Mouse (Mus musculus): Measurements from ENCODE around the gene Trak1. TPM values are rescaled to one million over a fixed set of nuclear protein-coding genes. Genes with fewer than 3 reads are reported as not detected.
"Not testable (repeated sequence)": the region's sequence is repeated elsewhere in the genome, so short reads cannot be mapped to it uniquely, and the experiment has no call there.

Gene Trak1
- total RNA-seq, 2 experiments from 2014 or later = 76.0 to 83.4 TPM

DNA sequence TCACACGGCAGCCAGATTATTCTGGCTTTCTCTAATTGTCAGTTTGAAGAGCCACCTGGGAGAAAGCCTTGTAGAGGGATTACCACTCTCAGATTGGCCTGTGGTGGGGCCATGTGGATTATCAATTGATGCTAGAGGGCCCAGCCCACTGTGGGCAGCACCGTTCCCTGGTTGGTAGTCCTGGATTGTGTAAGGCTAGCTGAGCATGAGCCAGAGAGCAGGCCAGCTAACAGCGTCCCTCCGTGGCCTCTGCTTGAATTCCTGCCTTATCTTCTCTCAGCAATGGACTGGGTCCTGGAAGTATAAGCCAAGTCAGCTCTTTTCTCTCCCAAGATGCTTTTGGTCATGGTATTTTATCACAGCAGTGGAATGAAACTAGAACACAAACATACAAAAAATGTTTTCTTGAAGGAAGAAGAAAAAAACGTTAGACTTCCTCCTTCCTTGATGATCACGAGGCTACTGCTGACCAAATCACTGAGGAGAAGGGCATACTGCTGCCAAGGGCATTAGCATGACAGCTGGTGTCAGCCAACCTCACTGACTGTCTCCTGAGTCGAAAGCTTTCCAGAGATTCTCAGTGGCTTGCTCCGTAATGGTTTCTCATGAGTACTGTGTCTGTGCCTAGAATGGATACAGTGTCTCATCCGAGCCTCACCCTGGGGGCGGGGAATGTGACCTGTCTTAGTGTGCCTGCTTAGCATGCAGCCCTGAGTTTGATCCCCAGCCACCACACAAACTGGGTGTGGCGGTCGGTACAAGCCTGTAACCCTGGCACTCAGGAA, 19.5 kb downstream of the Trak1 start:
- DNase-seq (ENCODE audit: low spot score in 2 of 2) = no peak

GRCm38 (mm10) chr9:121319323-121319966, 22.1 kb downstream of the Trak1 start:
- no peak for DNase-seq (ENCODE audit: low spot score in 2 of 2)

DNA sequence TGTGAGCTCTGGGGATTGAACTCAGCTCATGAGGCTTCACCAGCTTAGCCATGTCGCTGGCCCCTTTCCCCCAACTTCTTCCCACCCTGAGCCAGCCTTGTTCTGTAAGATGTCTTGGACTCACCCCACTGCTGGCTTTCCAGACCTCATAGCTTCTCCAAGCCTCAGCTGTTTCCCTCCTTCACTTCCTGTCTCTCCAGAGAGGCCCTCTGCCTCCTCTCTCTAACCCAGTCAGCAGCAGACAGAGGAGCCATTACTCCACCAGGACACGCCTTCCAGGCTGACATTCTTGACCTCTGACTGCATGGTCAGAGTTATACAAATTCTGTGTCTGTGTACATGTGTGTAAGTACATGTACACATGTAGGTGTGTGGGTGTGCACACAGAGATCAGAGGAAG, 23.1 kb downstream of the Trak1 start:
- no peak for DNase-seq (ENCODE audit: low spot score in 2 of 2)

- no peak for DNase-seq (ENCODE audit: low spot score in 2 of 2)
Observed at GRCm38 (mm10) chr9:121321118-121321517, 23.8 kb downstream of the Trak1 start.

DNA sequence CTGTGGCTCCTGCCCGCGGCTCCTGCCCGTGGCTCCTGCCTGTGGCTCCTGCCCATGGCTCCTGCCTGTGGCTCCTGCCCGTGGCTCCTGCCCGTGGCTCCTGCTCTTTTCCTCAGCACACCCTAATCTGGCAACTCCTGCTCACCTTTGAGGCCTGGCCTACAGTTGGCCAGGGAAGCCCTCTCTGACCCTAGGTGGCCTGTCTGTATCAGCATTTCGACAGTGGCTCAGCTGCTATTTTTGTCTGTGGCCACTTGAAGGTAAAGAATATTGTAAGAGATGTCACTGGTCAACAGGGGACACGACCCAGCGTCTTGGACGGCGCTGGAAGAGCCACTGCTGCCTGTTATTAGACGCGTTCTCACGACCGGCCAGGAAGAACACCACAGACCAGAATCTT, 24.7 kb downstream of the Trak1 start:
- no peak for DNase-seq (ENCODE audit: low spot score in 2 of 2)

GRCm38 (mm10) chr9:121328342-121328741, 31.0 kb downstream of the Trak1 start:
- DNase-seq (ENCODE audit: low spot score in 2 of 2) = not testable (repeated sequence)

GRCm38 (mm10) chr9:121329181-121329580, 31.9 kb downstream of the Trak1 start:
- no peak for DNase-seq (ENCODE audit: low spot score in 2 of 2)

DNA sequence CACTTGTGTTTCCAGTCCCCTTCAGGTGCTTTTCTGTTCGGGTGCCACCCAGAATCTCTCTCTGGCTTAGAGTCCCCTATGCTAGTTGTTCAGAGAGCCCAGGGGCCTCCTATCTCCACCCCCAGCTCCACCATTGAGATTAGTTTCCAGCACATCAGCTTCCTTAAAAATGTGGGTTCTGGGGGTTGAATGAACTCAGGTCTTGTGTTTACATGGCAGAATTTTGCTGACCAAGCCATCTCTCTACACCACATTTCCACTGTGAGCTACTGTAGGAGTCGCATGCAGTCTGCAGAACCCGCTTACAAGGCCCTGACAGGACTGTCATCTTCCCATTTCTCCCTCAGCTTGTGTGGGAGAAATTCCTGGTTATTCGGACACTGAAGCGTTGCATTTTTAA, 32.8 kb downstream of the Trak1 start:
- DNase-seq (ENCODE audit: low spot score in 2 of 2) = no peak

GRCm38 (mm10) chr9:121331438-121331837, 34.1 kb downstream of the Trak1 start:
- no peak for DNase-seq (ENCODE audit: low spot score in 2 of 2)

DNA sequence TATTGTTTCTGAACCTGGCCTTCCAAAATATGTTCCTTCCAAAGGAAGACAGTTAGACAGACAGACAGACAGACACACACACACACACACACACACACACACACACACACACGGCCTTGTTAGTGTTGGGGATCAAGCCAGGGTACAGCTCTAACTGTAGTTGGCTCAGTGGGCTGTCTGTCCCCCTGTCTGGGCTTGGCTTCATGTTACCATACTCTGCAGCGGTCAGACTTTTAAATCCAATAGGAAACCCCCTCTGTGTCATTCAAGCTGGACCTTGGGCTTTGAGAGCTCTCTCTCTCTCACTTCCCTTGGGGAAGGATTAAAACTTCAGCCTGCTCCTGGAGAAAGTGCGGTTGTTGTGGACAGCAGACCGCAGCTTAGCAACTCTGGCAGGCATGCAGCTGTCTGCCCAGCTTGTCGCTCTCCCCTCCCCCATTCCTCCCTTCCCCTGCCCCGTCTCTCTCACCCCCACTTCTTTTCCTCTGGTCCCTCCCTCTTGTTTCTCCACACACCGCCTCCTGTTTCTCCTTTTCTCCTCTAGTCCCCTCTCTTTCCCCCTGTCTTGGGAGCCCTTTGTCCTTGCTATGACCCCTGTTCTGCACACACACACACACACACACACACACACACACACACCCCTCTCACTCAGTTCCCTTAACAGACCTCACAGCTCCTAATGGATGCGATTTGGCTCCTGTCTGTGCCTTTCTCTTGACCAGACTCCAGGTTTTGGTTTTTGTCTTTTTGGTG, 34.8 kb downstream of the Trak1 start:
- no peak for DNase-seq (ENCODE audit: low spot score in 2 of 2)

- no peak for DNase-seq (ENCODE audit: low spot score in 2 of 2)
Observed at GRCm38 (mm10) chr9:121333559-121333958, 36.3 kb downstream of the Trak1 start.

DNA sequence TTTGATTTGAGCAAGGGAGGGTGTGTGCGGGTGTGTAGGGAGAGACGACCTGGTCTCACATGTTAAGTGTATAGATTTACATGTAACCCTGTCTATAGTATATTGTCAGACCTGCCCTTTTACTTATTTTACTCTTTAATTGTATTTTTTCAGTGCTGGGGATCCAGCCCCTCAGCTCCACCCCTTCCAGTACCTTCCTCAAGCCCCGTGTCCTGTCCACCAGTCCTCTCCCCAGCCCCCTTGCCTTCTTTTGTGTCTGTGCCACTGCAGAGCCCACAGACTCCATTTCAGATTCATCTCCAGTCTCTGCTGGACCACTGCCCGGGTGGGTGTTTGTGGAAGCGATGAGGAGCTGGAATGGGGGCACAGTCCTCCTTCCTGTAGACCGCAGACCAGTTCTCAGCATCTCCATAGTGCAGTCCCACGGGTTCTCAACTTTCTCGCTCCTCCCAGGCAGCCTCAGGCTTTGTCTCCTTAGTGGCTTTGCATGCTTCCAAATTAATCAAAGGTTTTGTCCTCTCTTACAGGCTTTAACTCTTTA, 37.1 kb downstream of the Trak1 start:
- DNase-seq (ENCODE audit: low spot score in 2 of 2) = no peak

- no peak for DNase-seq (ENCODE audit: low spot score in 2 of 2)
Observed at GRCm38 (mm10) chr9:121335568-121335967, 38.3 kb downstream of the Trak1 start.

GRCm38 (mm10) chr9:121336324-121336946, 39.1 kb downstream of the Trak1 start:
- no peak for DNase-seq (ENCODE audit: low spot score in 2 of 2)

DNA sequence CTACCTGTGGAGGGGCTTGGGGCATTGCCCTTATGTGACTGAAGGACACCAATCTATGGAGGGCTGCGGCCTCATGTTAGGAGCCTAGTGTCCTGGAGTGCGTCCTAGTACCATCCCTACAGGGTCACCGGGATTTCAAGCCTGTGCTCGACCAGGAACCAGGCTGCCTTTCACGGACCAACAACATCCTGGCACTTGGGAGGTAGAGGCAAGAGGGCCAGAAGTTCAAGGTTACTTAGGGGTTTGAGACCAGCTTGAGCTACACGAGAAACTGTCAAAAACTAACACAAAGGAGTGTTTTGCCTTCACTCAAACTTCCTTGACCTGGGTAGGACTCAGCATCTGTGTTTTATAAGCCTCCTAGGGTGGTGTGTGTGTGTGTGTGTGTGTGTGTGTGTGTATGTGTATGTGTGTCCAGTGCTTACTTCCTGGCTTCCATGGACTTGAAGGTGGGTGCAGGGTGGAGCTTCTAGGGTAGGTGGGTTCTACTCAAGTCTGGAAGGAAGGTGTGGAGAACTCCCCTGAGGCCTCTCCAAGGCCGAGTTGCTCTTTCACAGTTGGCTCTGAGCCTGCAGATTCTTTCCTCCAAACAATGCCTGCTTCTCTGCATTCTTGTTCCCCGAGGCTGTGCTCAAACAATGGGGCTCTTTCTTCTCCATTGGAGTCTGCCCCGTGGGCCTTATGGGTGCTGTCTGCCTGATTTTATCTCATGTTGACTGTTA, 40.1 kb downstream of the Trak1 start:
- no peak for DNase-seq (ENCODE audit: low spot score in 2 of 2)

- no peak for DNase-seq (ENCODE audit: low spot score in 2 of 2)
Observed at GRCm38 (mm10) chr9:121337938-121338289, 40.6 kb downstream of the Trak1 start.

DNA sequence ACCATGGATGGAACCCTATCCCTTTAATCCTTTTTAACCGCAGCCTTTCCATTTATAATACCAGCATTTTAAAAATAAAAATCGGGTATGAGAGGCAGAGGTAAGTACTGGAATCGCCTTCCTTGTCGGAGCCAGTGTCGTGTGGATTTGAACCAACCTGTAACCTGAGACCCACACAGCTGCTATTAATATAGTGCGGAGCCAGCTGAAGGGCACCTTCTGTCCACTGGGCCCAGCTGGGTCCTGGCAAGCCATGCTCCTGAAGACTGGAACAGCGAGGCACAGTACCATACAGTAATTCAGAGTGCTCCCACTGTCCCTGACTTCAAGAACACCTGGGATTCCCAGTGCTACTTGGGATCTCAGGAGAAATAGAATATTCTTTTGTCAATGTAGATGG, 44.5 kb downstream of the Trak1 start:
- DNase-seq (ENCODE audit: low spot score in 2 of 2) = no peak

GRCm38 (mm10) chr9:121342510-121343110, 45.3 kb downstream of the Trak1 start:
- DNase-seq (ENCODE audit: low spot score in 2 of 2) = no peak

GRCm38 (mm10) chr9:121343122-121343876, 46.0 kb downstream of the Trak1 start:
- DNase-seq (ENCODE audit: low spot score in 2 of 2) = no peak

- no peak for DNase-seq (ENCODE audit: low spot score in 2 of 2)
Observed at GRCm38 (mm10) chr9:121344344-121344743, 47.0 kb downstream of the Trak1 start.
